Mouse (Mus musculus): ENCODE results near the gene Nudt3. TPM values are rescaled to one million over a fixed set of nuclear protein-coding genes. Genes with fewer than 3 reads are reported as not detected.

Nudt3 gene
- 33.3 and 35.4 TPM in 2 replicates for polyA plus RNA-seq (2014; fragmentation: Nextera tagmentation; extraction: Ambion mirVana)

- no peaks in the 10 kb centered on the region for H3K9me3 ChIP-seq (ENCODE audit: control insufficient read depth, low read length)
- peak within 1 kb of the TSS; percentile 56 for H3K4me2 ChIP-seq (ENCODE audit: low read length)
- peak within 1 kb of the TSS; percentile 93 for H3K4me3 ChIP-seq (ENCODE audit: low read depth, low read length)
- peak; percentile 89 for ATAC-seq (replicated peaks; ENCODE audit: low FRiP score, low TSS enrichment, low read depth)
- 5% methylated on average over 86 of the region's 91 CpGs for WGBS
- peak within 1 kb of the TSS; percentile 93 for H3K27ac ChIP-seq (ENCODE audit: low read depth)
- H3K9ac ChIP-seq (ENCODE audit: low read length): peak within 1 kb of the TSS; percentile 97
- no peaks in the 10 kb centered on the region for H3K27me3 ChIP-seq (replicated peaks; ENCODE audit: control insufficient read depth, insufficient read depth, low read length)
- H3K36me3 ChIP-seq (ENCODE audit: control insufficient read depth, insufficient read depth, low read length): no peaks in the 10 kb centered on the region; the same call in 1 of the 2 replicates
- peak; percentile 88 for DNase-seq (ENCODE audit: low spot score)
- H3K4me1 ChIP-seq (replicated peaks; ENCODE audit: control insufficient read depth, insufficient read depth, low read length): peaks cover 15% of the 10 kb centered on the region
Observed at GRCm38 (mm10) chr17:27623360-27624326, at the start of gene Nudt3. TSS of gene Nudt3 (minus strand) at chr17:27623495.

GRCm38 (mm10) chr17:27671720-27672119 is 48.4 kb upstream of the Nudt3 start:
- H3K9ac ChIP-seq (ENCODE audit: low read length): no peak overlapping the region
- H3K4me3 ChIP-seq (ENCODE audit: low read depth, low read length): no peak overlapping the region
- no peak overlapping the region for H3K4me2 ChIP-seq (ENCODE audit: low read length)
- no peak overlapping the region for H3K27ac ChIP-seq (ENCODE audit: low read depth)
- H3K4me1 ChIP-seq (replicated peaks; ENCODE audit: control insufficient read depth, insufficient read depth, low read length): no peaks in the 10 kb centered on the region
- no peaks in the 10 kb centered on the region for H3K36me3 ChIP-seq (ENCODE audit: control insufficient read depth, insufficient read depth, low read length)
- WGBS: 78% methylated on average over 6 of the region's 6 CpGs
- H3K9me3 ChIP-seq (ENCODE audit: control insufficient read depth, low read length): no peaks in the 10 kb centered on the region
- no peaks in the 10 kb centered on the region for H3K27me3 ChIP-seq (replicated peaks; ENCODE audit: control insufficient read depth, insufficient read depth, low read length)
- ATAC-seq (replicated peaks; ENCODE audit: low FRiP score, low TSS enrichment, low read depth) (no peak), DNase-seq (ENCODE audit: low spot score) (no peak)

- WGBS: 60% methylated on average over 7 of the region's 7 CpGs
- DNase-seq (ENCODE audit: low spot score): no peak
- ATAC-seq (replicated peaks; ENCODE audit: low FRiP score, low TSS enrichment, low read depth): no peak
Observed at GRCm38 (mm10) chr17:27658767-27659166, 35.5 kb upstream of the Nudt3 start.

GRCm38 (mm10) chr17:27657123-27657522 is 33.8 kb upstream of the Nudt3 start:
- Histone ChIP-seq H3K4me1 (replicated peaks; ENCODE audit: control insufficient read depth, insufficient read depth, low read length) (peaks cover 6% of the 10 kb centered on the region; the same call in 1 of the 2 replicates), H3K9me3 (ENCODE audit: control insufficient read depth, low read length) (no peaks in the 10 kb centered on the region), H3K9ac (ENCODE audit: low read length) (no peak overlapping the region), H3K27ac (ENCODE audit: low read depth) (no peak overlapping the region), H3K4me2 (ENCODE audit: low read length) (no peak overlapping the region), H3K27me3 (replicated peaks; ENCODE audit: control insufficient read depth, insufficient read depth, low read length) (peaks cover 38% of the 10 kb centered on the region), H3K36me3 (ENCODE audit: control insufficient read depth, insufficient read depth, low read length) (no peaks in the 10 kb centered on the region), H3K4me3 (ENCODE audit: low read depth, low read length) (no peak overlapping the region)
- no peak for DNase-seq (ENCODE audit: low spot score)
- no peak for ATAC-seq (replicated peaks; ENCODE audit: low FRiP score, low TSS enrichment, low read depth)
- 72% methylated on average over 8 of the region's 8 CpGs for WGBS

More at GRCm38 (mm10) chr17:27658767-27659166, 35.5 kb upstream of the Nudt3 start:
- Histone ChIP-seq H3K4me1 (replicated peaks; ENCODE audit: control insufficient read depth, insufficient read depth, low read length) (peaks cover 6% of the 10 kb centered on the region; the same call in 1 of the 2 replicates), H3K27ac (ENCODE audit: low read depth) (no peak overlapping the region), H3K36me3 (ENCODE audit: control insufficient read depth, insufficient read depth, low read length) (no peaks in the 10 kb centered on the region), H3K9ac (ENCODE audit: low read length) (no peak overlapping the region), H3K4me2 (ENCODE audit: low read length) (no peak overlapping the region), H3K27me3 (replicated peaks; ENCODE audit: control insufficient read depth, insufficient read depth, low read length) (peaks cover 34% of the 10 kb centered on the region), H3K9me3 (ENCODE audit: control insufficient read depth, low read length) (no peaks in the 10 kb centered on the region), H3K4me3 (ENCODE audit: low read depth, low read length) (no peak overlapping the region)

- 13% methylated on average over 5 of the region's 5 CpGs for WGBS
- H3K9ac ChIP-seq (ENCODE audit: low read length): no peak overlapping the region
- peaks cover 38% of the 10 kb centered on the region for H3K27me3 ChIP-seq (replicated peaks; ENCODE audit: control insufficient read depth, insufficient read depth, low read length)
- H3K4me2 ChIP-seq (ENCODE audit: low read length): no peak overlapping the region
- no peak overlapping the region for H3K27ac ChIP-seq (ENCODE audit: low read depth)
- no peak overlapping the region for H3K4me3 ChIP-seq (ENCODE audit: low read depth, low read length)
- peaks cover 6% of the 10 kb centered on the region; the same call in 1 of the 2 replicates for H3K4me1 ChIP-seq (replicated peaks; ENCODE audit: control insufficient read depth, insufficient read depth, low read length)
- ATAC-seq (replicated peaks; ENCODE audit: low FRiP score, low TSS enrichment, low read depth) (no peak), DNase-seq (ENCODE audit: low spot score) (no peak)
- no peaks in the 10 kb centered on the region for H3K9me3 ChIP-seq (ENCODE audit: control insufficient read depth, low read length)
- no peaks in the 10 kb centered on the region for H3K36me3 ChIP-seq (ENCODE audit: control insufficient read depth, insufficient read depth, low read length)
Observed at GRCm38 (mm10) chr17:27656414-27656813, 33.1 kb upstream of the Nudt3 start.

- Histone ChIP-seq H3K4me3 (ENCODE audit: low read depth, low read length) (peak overlapping the region; percentile 40), H3K27ac (ENCODE audit: low read depth) (no peak overlapping the region), H3K4me2 (ENCODE audit: low read length) (peak overlapping the region; percentile 76), H3K27me3 (replicated peaks; ENCODE audit: control insufficient read depth, insufficient read depth, low read length) (peaks cover 38% of the 10 kb centered on the region), H3K36me3 (ENCODE audit: control insufficient read depth, insufficient read depth, low read length) (no peaks in the 10 kb centered on the region), H3K9ac (ENCODE audit: low read length) (no peak overlapping the region), H3K4me1 (replicated peaks; ENCODE audit: control insufficient read depth, insufficient read depth, low read length) (peaks cover 6% of the 10 kb centered on the region; the same call in 1 of the 2 replicates), H3K9me3 (ENCODE audit: control insufficient read depth, low read length) (no peaks in the 10 kb centered on the region)
- DNase-seq (ENCODE audit: low spot score) (no peak), ATAC-seq (replicated peaks; ENCODE audit: low FRiP score, low TSS enrichment, low read depth) (0 out of 2 replicates have a peak, but pooled peaks have one; percentile 23)
- 8% methylated on average over 14 of the region's 14 CpGs for WGBS
Observed at GRCm38 (mm10) chr17:27656011-27656399, 32.7 kb upstream of the Nudt3 start.

GRCm38 (mm10) chr17:27655089-27656010 is 32.1 kb upstream of the Nudt3 start, which contains the start of gene Pacsin1:
TSS of gene Pacsin1 (plus strand) at chr17:27655509.
- DNase-seq (ENCODE audit: low spot score) (no peak), ATAC-seq (replicated peaks; ENCODE audit: low FRiP score, low TSS enrichment, low read depth) (peak; percentile 36; the same call in 1 of the 2 replicates)
- no peak within 1 kb of the TSS for H3K27ac ChIP-seq (ENCODE audit: low read depth)
- no peaks in the 10 kb centered on the region for H3K36me3 ChIP-seq (ENCODE audit: control insufficient read depth, insufficient read depth, low read length)
- H3K9me3 ChIP-seq (ENCODE audit: control insufficient read depth, low read length): no peaks in the 10 kb centered on the region
- peak within 1 kb of the TSS; percentile 40 for H3K4me3 ChIP-seq (ENCODE audit: low read depth, low read length)
- 1% methylated on average over 65 of the region's 65 CpGs for WGBS
- peaks cover 6% of the 10 kb centered on the region; the same call in 1 of the 2 replicates for H3K4me1 ChIP-seq (replicated peaks; ENCODE audit: control insufficient read depth, insufficient read depth, low read length)
- H3K9ac ChIP-seq (ENCODE audit: low read length): 0 out of 2 replicates have a peak within 1 kb of the TSS, but pooled peaks have one; percentile 13
- peaks cover 38% of the 10 kb centered on the region for H3K27me3 ChIP-seq (replicated peaks; ENCODE audit: control insufficient read depth, insufficient read depth, low read length)
- H3K4me2 ChIP-seq (ENCODE audit: low read length): peak within 1 kb of the TSS; percentile 76

Data from intestine, embryonic 14.5 days (tissue).